Mouse (Mus musculus) C2C12 (cell line): ENCODE measurements around the gene Ap1b1.

ENCODE experiments used
- CEBPB ChIP-seq: IDR thresholded peaks from one replicate; pipeline ENCODE4 v1.6.1; 2011; ENCODE audit warnings: low read depth, mild to moderate bottlenecking, control low read depth, moderate library complexity
- CTCF ChIP-seq: IDR thresholded peaks from one replicate; pipeline ENCODE4 v1.5.1; 2011; ENCODE audit not compliant: control insufficient read depth, insufficient read depth, insufficient read length
- MYOD1 ChIP-seq: IDR thresholded peaks from one replicate; pipeline ENCODE4 v1.6.1; 2011; ENCODE audit warnings: low read depth; ENCODE audit not compliant: control insufficient read depth, insufficient read length
- USF1 ChIP-seq: IDR thresholded peaks from one replicate; pipeline ENCODE4 v1.6.1; 2011; ENCODE audit warnings: low read depth, mild to moderate bottlenecking, control low read depth, moderate library complexity

- TF ChIP-seq CTCF: no peak
- no peak for TF ChIP-seq MYOD1
- no peak for TF ChIP-seq USF1
- TF ChIP-seq CEBPB: no peak
Measured at GRCm38 (mm10) chr11:4986695-4987486, at the start of gene Ap1b1.
